Mouse (Mus musculus): ENCODE data around the gene Irx4.

Irx4 gene

DNA sequence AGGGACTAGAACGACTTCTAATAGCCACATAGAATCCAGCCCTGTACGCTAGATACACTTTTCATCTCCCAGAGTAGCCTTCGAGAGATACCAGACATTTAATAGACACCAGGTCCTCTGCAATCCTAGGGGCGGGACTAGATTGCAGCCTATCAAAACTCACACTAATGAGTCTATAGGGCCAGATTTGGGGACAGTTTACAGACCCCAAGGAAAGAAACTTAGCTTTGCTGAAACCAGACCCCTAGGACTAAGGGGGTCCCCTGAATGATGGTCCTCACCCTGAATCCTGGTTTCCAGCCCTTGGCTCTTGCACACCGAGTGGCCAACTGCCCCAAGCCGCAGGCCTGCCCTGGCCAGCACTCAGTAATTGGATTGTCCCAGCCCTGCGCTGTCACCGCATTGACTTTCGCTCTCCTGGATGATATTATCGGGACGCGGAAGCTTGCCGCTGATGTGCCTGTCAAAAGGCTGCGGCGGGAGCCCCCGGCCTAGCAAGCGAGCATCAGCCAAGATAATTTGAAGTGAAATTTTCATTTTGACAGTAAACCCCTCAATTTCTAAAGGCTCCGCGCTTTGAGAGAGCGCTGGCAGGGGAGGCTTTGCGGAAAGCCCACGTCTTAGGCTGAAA is 10.3 kb downstream of the Irx4 start:
- DNase-seq (ENCODE audit: low read depth) = no peak

GRCm38 (mm10) chr13:73271336-73272242 is 11.3 kb downstream of the Irx4 start:
- no peak for DNase-seq (ENCODE audit: low read depth)

DNA sequence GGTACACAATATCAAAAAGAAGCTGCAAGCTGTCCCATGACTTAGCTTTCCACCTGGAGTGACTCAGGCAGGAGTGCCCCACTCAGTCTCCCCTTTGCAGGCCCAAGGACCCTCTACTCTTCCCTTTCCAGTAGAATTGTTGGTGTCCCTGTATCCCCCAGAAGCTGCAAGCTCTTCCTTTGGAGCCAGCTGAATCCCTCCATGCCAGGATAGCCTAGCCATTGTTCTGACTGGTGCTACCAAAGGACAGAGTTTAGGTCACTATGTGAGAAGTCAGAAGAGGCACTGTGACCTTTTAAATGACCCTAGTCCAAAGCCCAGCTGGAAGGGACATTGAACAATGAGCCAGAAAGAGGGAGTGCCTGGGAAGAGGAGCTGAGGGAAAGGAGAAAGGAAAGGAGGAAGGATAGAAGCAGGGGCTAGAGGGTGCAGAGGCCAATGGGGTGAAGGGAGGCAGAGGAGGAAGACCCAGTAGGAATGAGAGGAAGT is 12.6 kb downstream of the Irx4 start:
- DNase-seq (ENCODE audit: low read depth) = no peak

GRCm38 (mm10) chr13:73273536-73273935 is 13.3 kb downstream of the Irx4 start:
- no peak for DNase-seq (ENCODE audit: low read depth)

- no peak for DNase-seq (ENCODE audit: low read depth)
These were observed 17.1 kb downstream of the Irx4 start for GRCm38 (mm10) chr13:73277361-73277760.

DNA sequence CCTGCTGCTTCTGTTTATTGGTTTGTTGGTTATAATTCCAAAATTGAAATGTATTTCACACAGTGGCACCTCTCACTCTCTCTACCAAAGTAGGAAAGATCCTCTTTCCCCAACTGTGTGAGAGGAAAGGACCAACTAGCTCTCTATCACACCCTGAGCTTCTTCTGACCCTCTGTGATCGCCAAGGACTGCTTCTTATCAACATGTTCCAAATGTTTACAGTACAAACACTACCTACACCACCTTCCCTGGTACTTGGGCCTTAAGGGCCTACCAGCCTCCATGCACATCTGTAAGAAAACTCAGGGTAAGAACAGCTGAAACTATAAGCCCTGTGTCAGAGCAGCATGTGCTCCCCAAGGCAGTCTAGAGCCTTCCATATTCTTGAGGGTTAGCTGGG is 17.5 kb downstream of the Irx4 start:
- no peak for DNase-seq (ENCODE audit: low read depth)

- no peak for DNase-seq (ENCODE audit: low read depth)
These were observed 18.9 kb downstream of the Irx4 start for GRCm38 (mm10) chr13:73279196-73279595.

GRCm38 (mm10) chr13:73282407-73282806 is 22.1 kb downstream of the Irx4 start:
- DNase-seq (ENCODE audit: low read depth) = no peak

- no peak for DNase-seq (ENCODE audit: low read depth)
These were observed 23.3 kb downstream of the Irx4 start for GRCm38 (mm10) chr13:73283534-73283933.

- no peak for DNase-seq (ENCODE audit: low read depth)
These were observed 29.9 kb downstream of the Irx4 start for GRCm38 (mm10) chr13:73290206-73290605.

DNA sequence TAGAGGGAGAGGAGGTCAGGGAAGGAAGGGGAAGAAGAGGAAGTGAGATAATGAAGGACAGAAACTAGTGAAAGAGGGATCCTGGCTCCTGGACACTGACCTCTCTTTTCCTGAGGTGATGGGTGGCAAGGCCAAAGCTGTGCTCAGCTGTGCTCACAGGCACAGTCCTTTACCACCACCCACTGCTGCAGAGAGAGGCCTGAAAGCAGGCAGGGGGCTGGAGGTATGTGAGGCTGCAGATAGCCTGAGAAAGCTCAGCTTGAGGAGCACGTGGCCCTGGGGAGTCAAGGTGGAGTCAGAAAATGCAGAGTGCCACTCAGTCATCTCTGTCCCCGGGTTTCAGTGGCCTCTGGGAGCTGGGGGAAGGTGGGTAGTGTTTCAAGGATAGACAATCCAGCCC is 30.8 kb downstream of the Irx4 start:
- DNase-seq (ENCODE audit: low read depth) = no peak

GRCm38 (mm10) chr13:73298717-73299116 is 38.4 kb downstream of the Irx4 start:
- DNase-seq (ENCODE audit: low read depth) = no peak

DNA sequence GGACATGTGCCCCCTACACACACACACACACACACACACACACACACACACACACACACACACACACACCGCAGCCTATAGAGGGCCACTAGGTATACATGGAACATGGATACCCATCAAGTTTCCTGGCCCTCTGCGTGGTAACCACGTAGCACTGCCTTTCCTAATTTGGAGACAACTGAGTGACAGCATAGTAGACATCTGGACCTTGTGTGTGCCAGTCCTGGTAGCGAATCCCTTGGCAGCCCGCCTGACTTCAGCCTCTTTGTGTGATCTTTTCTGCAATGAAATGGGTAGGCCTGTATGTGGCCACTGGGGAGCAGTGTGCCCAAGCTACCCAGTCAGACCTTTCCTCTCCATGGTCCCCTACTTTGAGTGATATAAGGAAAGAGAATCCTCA is 39.0 kb downstream of the Irx4 start:
- no peak for DNase-seq (ENCODE audit: low read depth)

- DNase-seq (ENCODE audit: low read depth) = no peak
These were observed 44.5 kb downstream of the Irx4 start for GRCm38 (mm10) chr13:73304729-73305128.

GRCm38 (mm10) chr13:73305398-73306084 is 45.3 kb downstream of the Irx4 start:
- peak; percentile 15 for DNase-seq (ENCODE audit: low read depth)

DNA sequence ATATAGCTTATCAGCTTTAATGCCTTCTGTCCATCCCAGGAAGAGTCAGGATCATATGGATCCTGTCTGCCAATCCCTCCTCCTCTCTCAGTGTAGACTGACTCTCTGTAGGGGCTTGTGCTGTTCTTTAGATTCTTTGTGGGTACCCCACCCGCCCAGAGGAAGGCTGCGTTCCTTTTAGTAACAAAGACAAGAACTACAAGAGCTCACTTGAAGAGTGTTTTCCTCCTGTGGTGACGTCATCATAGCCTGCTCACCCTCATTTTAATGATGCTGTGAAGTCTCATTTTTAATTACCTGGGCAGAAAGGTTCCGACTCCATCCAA is 45.8 kb downstream of the Irx4 start:
- no peak for DNase-seq (ENCODE audit: low read depth)

- DNase-seq (ENCODE audit: low read depth) = no peak
These were observed 46.2 kb downstream of the Irx4 start for GRCm38 (mm10) chr13:73306430-73306829.

DNA sequence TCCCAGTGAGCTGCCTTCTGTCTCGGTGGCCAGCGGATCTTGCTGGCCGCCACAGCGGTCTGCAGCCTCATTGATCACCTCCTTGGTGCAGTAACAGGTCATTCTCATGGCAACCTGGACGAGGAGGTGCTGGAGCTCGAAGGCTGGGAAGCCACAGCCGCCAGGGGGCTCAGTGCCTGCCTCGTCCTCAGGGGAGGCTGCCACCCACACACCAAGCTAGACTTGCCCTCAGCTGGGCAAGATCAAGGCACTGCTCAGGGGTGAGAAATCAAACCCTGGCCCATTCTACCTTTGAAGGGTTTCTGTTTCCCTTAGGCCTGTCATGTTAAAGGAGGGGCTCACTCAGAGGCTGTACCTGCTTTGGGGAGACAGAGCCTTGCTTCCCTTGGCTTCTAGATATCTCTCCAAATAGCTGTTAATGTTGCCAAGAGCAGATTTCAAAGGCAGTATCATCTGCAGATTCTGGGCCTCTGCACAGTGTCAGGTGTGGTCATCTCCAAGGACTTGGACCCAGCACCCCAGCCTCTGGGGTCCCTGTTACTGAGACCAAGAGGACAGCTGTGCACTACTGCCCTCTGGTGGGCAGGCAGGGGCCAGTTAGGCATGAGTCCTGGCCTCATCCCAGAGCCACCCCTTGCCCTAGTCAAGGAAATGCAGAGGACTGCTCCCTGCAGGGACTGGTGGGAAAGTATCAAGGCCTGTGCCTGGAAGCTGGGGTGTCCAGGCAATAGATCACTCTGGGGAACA is 50.1 kb downstream of the Irx4 start:
- peak; percentile 41 for DNase-seq (ENCODE audit: low read depth)

Measured in 416B (cell line).